Mouse (Mus musculus) MEL (cell line): Measurements from ENCODE around the gene Pear1. TPM values are rescaled to one million over a fixed set of nuclear protein-coding genes. Genes with fewer than 3 reads are reported as not detected.

Experiments used
- DNase-seq: peaks from one replicate; pipeline ENCODE4 v3.0.0; 2011; ENCODE audit warnings: low read depth, low spot score
- H3K27ac ChIP-seq: 2 replicates; pipeline ENCODE4 v1.5.1; 2012; ENCODE audit warnings: low read depth, mild to moderate bottlenecking, control low read depth, low read length, moderate library complexity; ENCODE audit not compliant: control insufficient read depth
- H3K27me3 ChIP-seq, 2 experiments: fragments of 150-350 bp in 1 of 2; sonication (generic) in 1 of 2; 2 replicates each; pipeline ENCODE4 v1.6.1; 2012; ENCODE audit warnings: low read length in 2 of 2, mild to moderate bottlenecking in 2 of 2, improper control_type of control experiment in 1 of 2, moderate library complexity in 1 of 2; ENCODE audit not compliant: insufficient read depth in 2 of 2, control insufficient read depth in 1 of 2
- H3K36me3 ChIP-seq, 2 experiments: 2 replicates each; pipeline ENCODE4 v1.6.1; 2012 to 2014; ENCODE audit warnings: low read length in 2 of 2, improper control_type of control experiment in 1 of 2, inconsistent platforms in 1 of 2, mild to moderate bottlenecking in 1 of 2; ENCODE audit not compliant: insufficient read depth in 2 of 2, control insufficient read depth in 1 of 2
- H3K4me1 ChIP-seq, 2 experiments: fragments of 150-350 bp in 1 of 2; sonication (generic) in 1 of 2; 2 replicates each; pipeline ENCODE4 v1.6.1; 2012; ENCODE audit warnings: low read length in 2 of 2, improper control_type of control experiment in 1 of 2, mild to moderate bottlenecking in 1 of 2; ENCODE audit not compliant: insufficient read depth in 2 of 2, control insufficient read depth in 1 of 2
- H3K4me3 ChIP-seq, 2 experiments: fragments of 150-350 bp in 1 of 2; sonication (generic) in 1 of 2; 2 replicates each; pipeline ENCODE4 v1.5.1; 2012; ENCODE audit warnings: low read depth in 2 of 2, low read length in 2 of 2, mild to moderate bottlenecking in 2 of 2, moderate library complexity in 2 of 2, control low read depth in 1 of 2, improper control_type of control experiment in 1 of 2; ENCODE audit not compliant: control insufficient read depth in 1 of 2, insufficient read depth in 1 of 2
- H3K79me2 ChIP-seq: 2 replicates; pipeline ENCODE4 v1.6.1; 2012; ENCODE audit warnings: mild to moderate bottlenecking, low read length, moderate library complexity; ENCODE audit not compliant: control insufficient read depth, poor library complexity, insufficient read depth
- H3K9ac ChIP-seq: 2 replicates; pipeline ENCODE4 v1.6.1; 2012; ENCODE audit warnings: low read depth, mild to moderate bottlenecking, control low read depth, low read length, moderate library complexity; ENCODE audit not compliant: control insufficient read depth, poor library complexity, severe bottlenecking
- H3K9me3 ChIP-seq: fragments of 150-350 bp; sonication (generic); replicated peaks from 2 replicates; pipeline ENCODE4 v1.6.1; 2012; ENCODE audit warnings: mild to moderate bottlenecking, low read length, improper control_type of control experiment, moderate library complexity; ENCODE audit not compliant: insufficient read depth
- BHLHE40 ChIP-seq: IDR thresholded peaks from 2 replicates; pipeline ENCODE4 v1.6.1; 2012; ENCODE audit warnings: low read depth, mild to moderate bottlenecking, inconsistent platforms, low read length, improper control_type of control experiment, borderline replicate concordance
- CTCF ChIP-seq, 3 experiments: IDR thresholded peaks in 2 of 3; conservative IDR thresholded peaks in 1 of 3; 2 replicates each; pipeline ENCODE4 v1.5.1; 2011 to 2012; ENCODE audit warnings: low read length in 3 of 3, low read depth in 2 of 3, mild to moderate bottlenecking in 2 of 3, improper control_type of control experiment in 1 of 3, inconsistent platforms in 1 of 3, mixed read lengths in 1 of 3, moderate library complexity in 1 of 3; ENCODE audit not compliant: control insufficient read depth in 1 of 3, insufficient read depth in 1 of 3, poor library complexity in 1 of 3, severe bottlenecking in 1 of 3
- ELF1 ChIP-seq: IDR thresholded peaks from 2 replicates; pipeline ENCODE4 v1.6.1; 2014; ENCODE audit warnings: low read depth, mild to moderate bottlenecking, inconsistent platforms, low read length, improper control_type of control experiment, moderate library complexity
- GABPA ChIP-seq: IDR thresholded peaks from 2 replicates; pipeline ENCODE4 v1.6.1; 2012; ENCODE audit warnings: low read depth, mild to moderate bottlenecking, inconsistent platforms, low read length, improper control_type of control experiment, moderate library complexity
- KAT2A ChIP-seq: conservative IDR thresholded peaks from 2 replicates; pipeline ENCODE4 v1.6.1; 2012; ENCODE audit warnings: low read depth, low read length, improper control_type of control experiment, inconsistent platforms
- MAX ChIP-seq: IDR thresholded peaks from 2 replicates; pipeline ENCODE4 v1.6.1; 2011; ENCODE audit warnings: low read length, improper control_type of control experiment
- MAZ ChIP-seq: IDR thresholded peaks from 2 replicates; pipeline ENCODE4 v1.6.1; 2012; ENCODE audit warnings: low read depth, mild to moderate bottlenecking, inconsistent platforms, low read length, improper control_type of control experiment
- MEF2A ChIP-seq: IDR thresholded peaks from 2 replicates; pipeline ENCODE4 v1.6.1; 2014; ENCODE audit warnings: low read depth, mild to moderate bottlenecking, inconsistent platforms, low read length, improper control_type of control experiment; ENCODE audit not compliant: poor library complexity, insufficient replicate concordance, severe bottlenecking; ENCODE audit errors: extremely low read depth
- NRF1 ChIP-seq: IDR thresholded peaks from 2 replicates; pipeline ENCODE4 v1.6.1; 2014; ENCODE audit warnings: low read depth, mild to moderate bottlenecking, inconsistent platforms, low read length, improper control_type of control experiment, moderate library complexity; ENCODE audit not compliant: poor library complexity, insufficient read depth, severe bottlenecking
- POLR2AphosphoS2 ChIP-seq: IDR thresholded peaks from 2 replicates; pipeline ENCODE4 v1.6.1; 2011; ENCODE audit warnings: low read length, improper control_type of control experiment
- RAD21 ChIP-seq: IDR thresholded peaks from 2 replicates; pipeline ENCODE4 v1.6.1; 2011; ENCODE audit warnings: mild to moderate bottlenecking, low read depth, low read length, improper control_type of control experiment
- SIN3A ChIP-seq: IDR thresholded peaks from 2 replicates; pipeline ENCODE4 v1.6.1; 2012; ENCODE audit warnings: low read length, improper control_type of control experiment, inconsistent platforms
- SMC3 ChIP-seq: IDR thresholded peaks from 2 replicates; pipeline ENCODE4 v1.6.1; 2011; ENCODE audit warnings: low read depth, low read length, improper control_type of control experiment
- TAL1 ChIP-seq: IDR thresholded peaks from 2 replicates; pipeline ENCODE4 v1.6.1; 2012; ENCODE audit warnings: mild to moderate bottlenecking, inconsistent platforms, low read length, moderate library complexity, mixed read lengths
- TBP ChIP-seq: IDR thresholded peaks from 2 replicates; pipeline ENCODE4 v1.8.0; 2011; ENCODE audit warnings: low read depth, low read length, improper control_type of control experiment
- UBTF ChIP-seq: IDR thresholded peaks from 2 replicates; pipeline ENCODE4 v1.6.1; 2012; ENCODE audit warnings: low read depth, mild to moderate bottlenecking, inconsistent platforms, low read length, improper control_type of control experiment, moderate library complexity, borderline replicate concordance; ENCODE audit not compliant: insufficient read depth
- USF1 ChIP-seq: IDR thresholded peaks from 2 replicates; pipeline ENCODE4 v1.6.1; 2014; ENCODE audit warnings: low read depth, mild to moderate bottlenecking, inconsistent platforms, low read length, improper control_type of control experiment, moderate library complexity
- USF2 ChIP-seq, 2 experiments: IDR thresholded peaks; 2 replicates each; pipeline ENCODE4 v1.6.1; 2011 to 2012; ENCODE audit warnings: improper control_type of control experiment in 2 of 2, low read length in 2 of 2, borderline replicate concordance in 1 of 2, inconsistent platforms in 1 of 2, low read depth in 1 of 2, mild to moderate bottlenecking in 1 of 2; ENCODE audit not compliant: insufficient read depth in 1 of 2
- ZC3H11A ChIP-seq: IDR thresholded peaks from 2 replicates; pipeline ENCODE4 v1.6.1; 2012; ENCODE audit warnings: low read depth, mild to moderate bottlenecking, inconsistent platforms, low read length, improper control_type of control experiment
- ZKSCAN1 ChIP-seq: IDR thresholded peaks from 2 replicates; pipeline ENCODE4 v1.6.1; 2012; ENCODE audit warnings: low read depth, mild to moderate bottlenecking, inconsistent platforms, low read length, improper control_type of control experiment, moderate library complexity
- ZNF384 ChIP-seq: IDR thresholded peaks from 2 replicates; pipeline ENCODE4 v1.6.1; 2012; ENCODE audit warnings: low read depth, mild to moderate bottlenecking, inconsistent platforms, low read length, improper control_type of control experiment
- polyA plus RNA-seq, 2 experiments: library from polyadenylated mRNA; stranded (reverse) in 1 of 2; unstranded in 1 of 2; fragments of >175 nt in 1 of 2; fragments of >200 nt in 1 of 2; gene quantifications; 2 replicates each; pipeline versions ENCODE4 v1.2.1 to v1.2.4; 2012; ENCODE audit warnings: low replicate concordance in 2 of 2, low read depth in 1 of 2; ENCODE audit not compliant: insufficient read length in 2 of 2, insufficient read depth in 1 of 2, missing spikeins in 1 of 2
- total RNA-seq: library from RNA; depleted of rRNA; stranded (reverse); fragments of 300-350 nt; gene quantifications from 2 replicates; pipeline ENCODE4 v1.2.3, GENCODE M21; 2012

Pear1 gene
- total and polyA plus RNA-seq, 3 experiments, result 0.35 to 1.0 TPM; not detected in 1

DNA sequence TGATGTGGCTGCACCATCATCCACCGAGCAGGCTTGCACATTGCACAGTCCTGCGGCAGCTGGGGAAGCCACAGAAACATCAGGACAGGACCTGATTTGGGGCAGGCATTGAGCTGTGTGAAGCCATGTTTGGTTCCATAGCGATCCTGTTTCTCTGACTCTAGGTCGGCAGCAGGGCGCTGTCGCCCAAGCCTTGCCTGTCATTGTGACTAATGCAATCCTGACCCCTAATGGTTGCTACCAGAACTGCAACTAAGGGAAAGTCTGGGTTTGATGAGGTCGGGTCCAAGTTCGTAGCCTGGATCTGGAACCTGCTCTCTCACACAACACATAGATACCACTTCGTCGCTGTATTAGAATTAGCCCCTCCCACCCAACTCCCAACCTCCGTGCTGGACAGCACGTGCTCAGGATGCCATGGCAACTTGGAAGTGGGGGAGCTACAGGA is 7.4 kb downstream of the Pear1 start:
- Histone ChIP-seq H3K4me3 (peak overlapping the region; percentile 26 to 31; a peak in 2 of 4 replicates), H3K27me3 (peaks cover 4% of the 10 kb centered on the region in 2 experiments; a peak in 3 of 4 replicates), H3K4me1 (peaks cover 0 to 3% of the 10 kb centered on the region in 2 experiments; a peak in 2 of 4 replicates), H3K9ac (no peak overlapping the region), H3K9me3 (no peaks in the 10 kb centered on the region), H3K36me3 (peaks cover 0 to 4% of the 10 kb centered on the region in 2 experiments; a peak in 1 of 4 replicates), H3K27ac (no peak overlapping the region), H3K79me2 (no peaks in the 10 kb centered on the region)
- DNase-seq, result peak; percentile 88
- TF ChIP-seq USF1, result peak; percentile 30; the same call in 1 of the 2 replicates
- peak; percentile 75 to 98 (median 95) for TF ChIP-seq CTCF (IDR thresholded peaks at IDR 0.05 in 2 of 3, conservative IDR thresholded peaks at IDR 0.05 in 1 of 3; ENCODE audit: control insufficient read depth in 1 of 3, insufficient read depth in 1 of 3, low read depth in 2 of 3, low read length in 3 of 3, poor library complexity in 1 of 3, severe bottlenecking in 1 of 3)
- TF ChIP-seq ZC3H11A, result peak; percentile 72
- TF ChIP-seq KAT2A, result no peak
- TF ChIP-seq RAD21, result peak; percentile 80
- TF ChIP-seq MAX, result 0 out of 2 replicates have a peak, but pooled peaks have one; percentile 33
- 0 out of 2 replicates have a peak, but pooled peaks have one; percentile 48 for TF ChIP-seq MAZ
- peak; percentile 52; the same call in 1 of the 2 replicates for TF ChIP-seq SIN3A
- TF ChIP-seq ZKSCAN1, result no peak
- peak; percentile 77 for TF ChIP-seq SMC3
- TF ChIP-seq ZNF384, result no peak
- TF ChIP-seq BHLHE40, result peak; percentile 59; the same call in 1 of the 2 replicates
- no peak for TF ChIP-seq MEF2A

DNA sequence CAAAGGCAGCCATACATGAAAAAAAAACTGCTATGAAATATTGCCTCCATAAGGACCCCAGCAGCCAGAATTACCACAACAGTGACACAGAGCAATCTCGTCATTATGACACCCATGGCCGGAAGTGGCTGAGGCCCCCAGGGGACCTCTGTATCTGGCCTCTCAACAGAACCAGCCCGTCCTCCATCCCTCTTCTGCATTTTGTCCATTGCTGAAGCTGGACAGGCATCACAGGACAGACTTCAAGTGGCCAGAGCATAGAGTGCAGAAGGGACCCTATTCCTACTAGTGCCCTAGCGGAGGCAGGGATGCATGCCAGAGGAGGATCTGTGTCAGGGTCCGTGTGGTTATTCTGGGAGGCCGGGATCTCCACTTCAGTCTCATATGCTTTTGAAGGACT is 7.9 kb downstream of the Pear1 start:
- peaks cover 0 to 3% of the 10 kb centered on the region in 2 experiments; a peak in 2 of 4 replicates for H3K4me1 ChIP-seq
- no peak overlapping the region for H3K4me3 ChIP-seq
- peaks cover 0 to 4% of the 10 kb centered on the region in 2 experiments; a peak in 1 of 4 replicates for H3K36me3 ChIP-seq
- DNase-seq, result no peak
- no peaks in the 10 kb centered on the region for H3K9me3 ChIP-seq
- no peak overlapping the region for H3K9ac ChIP-seq
- TF ChIP-seq TAL1 (no peak), USF1 (no peak)
- H3K27me3 ChIP-seq, result peaks cover 3 to 4% of the 10 kb centered on the region in 2 experiments; a peak in 3 of 4 replicates
- H3K27ac ChIP-seq, result no peak overlapping the region
- H3K79me2 ChIP-seq, result no peaks in the 10 kb centered on the region

DNA sequence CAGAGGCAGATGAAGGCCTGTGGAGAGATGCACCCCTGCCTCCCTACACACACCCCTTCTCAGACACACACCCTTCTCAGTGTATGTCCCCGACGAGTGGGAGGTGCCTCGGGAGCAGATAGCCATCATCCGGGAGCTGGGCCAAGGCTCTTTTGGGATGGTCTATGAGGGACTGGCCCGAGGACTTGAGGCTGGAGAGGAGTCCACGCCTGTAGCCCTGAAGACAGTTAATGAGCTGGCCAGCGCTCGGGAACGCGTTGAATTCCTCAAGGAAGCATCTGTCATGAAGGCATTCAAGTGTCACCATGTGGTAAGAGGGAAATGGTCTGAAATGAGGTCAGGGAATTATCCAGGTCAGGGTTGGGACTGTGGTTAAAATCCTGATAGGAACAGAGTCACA is 11.2 kb downstream of the Pear1 start:
- TF ChIP-seq KAT2A (no peak), UBTF (no peak), MAX (no peak), USF2 (IDR thresholded peaks at IDR 0.05; ENCODE audit: borderline replicate concordance in 1 of 2, insufficient read depth in 1 of 2, low read depth in 1 of 2, low read length in 2 of 2) (no peak), ELF1 (no peak), CTCF (IDR thresholded peaks at IDR 0.05 in 2 of 3, conservative IDR thresholded peaks at IDR 0.05 in 1 of 3; ENCODE audit: control insufficient read depth in 1 of 3, insufficient read depth in 1 of 3, low read depth in 2 of 3, low read length in 3 of 3, poor library complexity in 1 of 3, severe bottlenecking in 1 of 3) (no peak), ZNF384 (no peak), GABPA (no peak), TBP (no peak), NRF1 (no peak), ZC3H11A (no peak), POLR2AphosphoS2 (no peak)
- no peak overlapping the region for H3K27ac ChIP-seq
- no peak for DNase-seq

More for the DNA sequence above, 11.2 kb downstream of the Pear1 start:
- Histone ChIP-seq H3K27me3 (no peaks in the 10 kb centered on the region), H3K4me3 (no peak overlapping the region), H3K9ac (no peak overlapping the region), H3K4me1 (peaks cover 0 to 3% of the 10 kb centered on the region in 2 experiments; a peak in 2 of 4 replicates), H3K9me3 (no peaks in the 10 kb centered on the region), H3K36me3 (peaks cover 0 to 4% of the 10 kb centered on the region in 2 experiments; a peak in 1 of 4 replicates), H3K79me2 (no peaks in the 10 kb centered on the region)
